Mouse (Mus musculus): ENCODE measurements around the gene Slc30a7. TPM values are rescaled to one million over a fixed set of nuclear protein-coding genes. Genes with fewer than 3 reads are reported as not detected.

Slc30a7 gene
- total RNA-seq (2014; rRNA removed) (21.1 and 39.1 TPM in 2 replicates), polyA plus RNA-seq (2015; fragmentation: Nextera tagmentation; extraction: Ambion mirVana) (7.2 and 10.7 TPM in 2 replicates)

DNA sequence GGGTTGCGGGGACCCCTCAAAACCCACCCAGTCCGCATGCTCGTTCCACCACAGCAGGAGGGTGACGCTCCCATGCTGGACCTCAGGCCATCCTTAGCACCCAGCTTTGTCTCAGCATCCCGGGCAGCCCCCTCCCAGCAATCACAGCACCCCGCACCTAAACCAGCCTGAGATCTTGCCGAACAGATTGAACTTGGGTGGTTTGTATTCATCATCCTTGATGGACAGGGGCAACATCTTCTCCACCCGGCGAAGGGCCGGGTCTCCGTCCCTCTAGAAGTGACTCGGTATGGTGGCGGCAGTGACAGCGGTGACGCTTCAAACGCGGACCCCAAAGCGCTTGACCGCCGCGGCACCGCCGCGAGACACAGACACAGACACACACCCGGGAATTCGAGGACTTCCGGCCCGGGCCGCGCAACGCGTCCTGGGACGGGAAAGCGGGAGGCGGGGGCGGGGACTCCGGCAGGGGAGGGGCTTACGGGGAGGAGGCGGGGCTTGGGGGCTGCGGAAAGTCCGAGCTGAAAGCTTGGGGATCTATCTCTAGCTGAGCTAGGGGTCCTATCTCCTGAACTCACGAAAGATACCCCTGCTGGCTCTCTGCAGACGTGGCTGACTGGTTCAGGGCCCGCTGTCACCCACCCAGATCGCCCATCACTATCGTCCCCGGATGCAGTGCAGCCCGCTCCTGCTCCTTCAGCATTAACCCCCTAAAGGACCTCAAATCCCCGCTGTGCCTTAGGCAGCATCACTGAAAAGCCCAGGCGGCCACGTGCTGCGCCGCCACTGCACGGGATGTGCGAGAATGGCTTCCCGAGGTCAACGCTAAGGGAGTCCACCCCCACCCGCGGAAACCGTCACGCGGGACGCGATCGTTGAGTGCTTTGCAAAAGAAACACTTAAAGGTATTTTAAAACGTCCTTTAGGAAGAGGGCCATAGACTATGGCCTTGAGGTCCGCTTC lies at the start of gene Slc30a7, which contains the start of gene Extl2:
Gene Slc30a7, minus strand, starts transcription at position 429 of the 963 bp plus-strand sequence.
Gene Extl2, plus strand, starts transcription at position 485 of the 963 bp plus-strand sequence.
- peak within 1 kb of the TSS; percentile 92 for H3K27ac ChIP-seq (ENCODE audit: low read depth, low read length)
- peak within 1 kb of the TSS; percentile 92 for H3K4me3 ChIP-seq (ENCODE audit: low read depth, low read length)
- peak within 1 kb of the TSS; percentile 81 for H3K9ac ChIP-seq
- H3K9me3 ChIP-seq (ENCODE audit: low read length), result no peaks in the 10 kb centered on the region
- H3K36me3 ChIP-seq (ENCODE audit: insufficient read depth), result 0 out of 2 replicates have a peak, but pooled peaks cover 4% of the 10 kb centered on the region
- peaks cover 21% of the 10 kb centered on the region for H3K4me1 ChIP-seq (ENCODE audit: insufficient read depth)
- peak within 1 kb of the TSS; percentile 94 for H3K4me2 ChIP-seq (ENCODE audit: low read depth)
- no peak for TF ChIP-seq CTCF (IDR thresholded peaks at IDR 0.05; ENCODE audit: low read depth)
- DNase-seq (peak; percentile 89), ATAC-seq (peak; percentile 90)
- WGBS, result under 1% methylated on average over 66 of the region's 67 CpGs
- H3K27me3 ChIP-seq (ENCODE audit: insufficient read depth, low read length), result no peaks in the 10 kb centered on the region

DNA sequence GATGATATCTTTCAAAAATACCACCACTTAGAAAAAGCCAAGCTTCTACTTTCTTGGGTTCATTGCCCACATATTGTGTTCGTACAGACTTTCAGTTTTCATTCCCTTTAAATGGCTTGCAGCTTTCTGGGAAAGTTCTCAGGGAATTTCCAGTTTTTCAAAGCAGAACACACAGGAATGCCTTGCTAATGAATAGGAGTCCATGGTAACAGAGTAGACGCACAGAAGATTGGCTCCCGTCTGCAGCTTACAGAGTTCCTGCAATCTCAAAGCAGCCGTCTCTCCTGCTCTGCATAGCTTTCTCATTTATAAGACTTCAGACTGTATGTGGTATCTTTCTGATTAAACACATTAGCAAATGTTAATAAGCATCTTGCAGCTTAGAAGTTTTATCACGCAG lies 39.8 kb upstream of the Slc30a7 start:
- no peak for TF ChIP-seq CTCF (IDR thresholded peaks at IDR 0.05; ENCODE audit: low read depth)
- H3K4me1 ChIP-seq (ENCODE audit: insufficient read depth), result no peaks in the 10 kb centered on the region
- ATAC-seq (peak; percentile 86), DNase-seq (peak; percentile 61)
- no peaks in the 10 kb centered on the region for H3K36me3 ChIP-seq (ENCODE audit: insufficient read depth)
- no peak overlapping the region for H3K27ac ChIP-seq (ENCODE audit: low read depth, low read length)
- H3K4me3 ChIP-seq (ENCODE audit: low read depth, low read length), result no peak overlapping the region
- no peaks in the 10 kb centered on the region for H3K27me3 ChIP-seq (ENCODE audit: insufficient read depth, low read length)
- H3K4me2 ChIP-seq (ENCODE audit: low read depth), result no peak overlapping the region
- no peak overlapping the region for H3K9ac ChIP-seq
- 11% methylated on average over 5 of the region's 5 CpGs for WGBS
- H3K9me3 ChIP-seq (ENCODE audit: low read length), result no peaks in the 10 kb centered on the region

DNA sequence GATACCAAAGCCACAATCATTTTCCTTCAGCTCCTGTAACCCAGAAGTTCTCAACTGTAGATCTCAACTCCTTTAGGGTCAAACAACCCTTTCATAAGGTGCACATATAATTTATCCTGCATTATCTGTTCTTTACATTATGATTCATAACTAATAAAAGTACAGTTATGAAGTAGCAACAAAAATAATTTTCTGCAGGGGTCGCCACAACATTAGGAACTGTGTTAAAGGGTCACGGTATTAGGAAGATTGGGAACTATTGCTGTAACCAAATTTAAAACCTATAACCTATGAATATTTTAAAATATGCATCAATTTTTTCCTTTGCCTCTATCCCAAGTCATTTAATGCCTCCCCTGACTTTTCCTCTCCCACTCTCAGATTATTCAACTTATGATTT lies 38.8 kb upstream of the Slc30a7 start:
- 73% methylated on average over 2 of the region's 2 CpGs for WGBS
- TF ChIP-seq CTCF (IDR thresholded peaks at IDR 0.05; ENCODE audit: low read depth), result no peak; the same call in 1 of the 2 replicates
- DNase-seq (no peak), ATAC-seq (no peak)
- Histone ChIP-seq H3K27ac (ENCODE audit: low read depth, low read length) (no peak overlapping the region), H3K9me3 (ENCODE audit: low read length) (no peaks in the 10 kb centered on the region), H3K4me3 (ENCODE audit: low read depth, low read length) (no peak overlapping the region), H3K4me1 (ENCODE audit: insufficient read depth) (no peaks in the 10 kb centered on the region), H3K4me2 (ENCODE audit: low read depth) (no peak overlapping the region), H3K9ac (no peak overlapping the region), H3K27me3 (ENCODE audit: insufficient read depth, low read length) (no peaks in the 10 kb centered on the region), H3K36me3 (ENCODE audit: insufficient read depth) (no peaks in the 10 kb centered on the region)

DNA sequence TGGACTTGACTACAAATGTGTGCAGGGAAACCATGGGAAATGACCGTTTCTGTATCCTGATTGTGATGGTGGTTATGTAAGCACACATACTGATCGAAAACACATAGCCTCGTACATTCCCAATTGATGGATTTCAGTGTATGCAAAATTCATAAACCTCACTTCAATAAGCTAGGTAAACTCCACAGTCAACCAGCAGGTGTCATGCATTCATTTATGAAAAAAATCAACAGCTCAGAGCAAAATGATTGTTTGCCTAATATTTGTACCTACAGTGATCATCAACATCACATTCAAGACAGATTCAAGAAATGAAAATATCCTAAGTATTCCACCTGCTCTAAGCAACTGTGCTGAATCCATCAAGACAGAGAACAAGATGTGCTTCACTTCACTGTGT lies 33.6 kb upstream of the Slc30a7 start:
- TF ChIP-seq CTCF (IDR thresholded peaks at IDR 0.05; ENCODE audit: low read depth), result peak; percentile 63
- Histone ChIP-seq H3K9me3 (ENCODE audit: low read length) (no peaks in the 10 kb centered on the region), H3K27me3 (ENCODE audit: insufficient read depth, low read length) (no peaks in the 10 kb centered on the region), H3K4me1 (ENCODE audit: insufficient read depth) (no peaks in the 10 kb centered on the region), H3K9ac (no peak overlapping the region), H3K27ac (ENCODE audit: low read depth, low read length) (no peak overlapping the region), H3K4me3 (ENCODE audit: low read depth, low read length) (no peak overlapping the region), H3K4me2 (ENCODE audit: low read depth) (no peak overlapping the region), H3K36me3 (ENCODE audit: insufficient read depth) (no peaks in the 10 kb centered on the region)
- WGBS, result 80% methylated on average over 3 of the region's 3 CpGs
- ATAC-seq (peak; percentile 32; the same call in 1 of the 2 replicates), DNase-seq (peak; percentile 56)

- WGBS, result 53% methylated on average over 3 of the region's 3 CpGs
- Histone ChIP-seq H3K9ac (no peak overlapping the region), H3K4me3 (ENCODE audit: low read depth, low read length) (no peak overlapping the region), H3K4me1 (ENCODE audit: insufficient read depth) (no peaks in the 10 kb centered on the region), H3K36me3 (ENCODE audit: insufficient read depth) (no peaks in the 10 kb centered on the region), H3K27me3 (ENCODE audit: insufficient read depth, low read length) (no peaks in the 10 kb centered on the region), H3K4me2 (ENCODE audit: low read depth) (no peak overlapping the region), H3K27ac (ENCODE audit: low read depth, low read length) (no peak overlapping the region), H3K9me3 (ENCODE audit: low read length) (no peaks in the 10 kb centered on the region)
- peak; percentile 81 for TF ChIP-seq CTCF (IDR thresholded peaks at IDR 0.05; ENCODE audit: low read depth)
- peak; percentile 23 for ATAC-seq
- DNase-seq, result peak; percentile 88
These were observed 26.6 kb upstream of the Slc30a7 start for GRCm38 (mm10) chr3:116033871-116034222.

- H3K9ac ChIP-seq, result no peak overlapping the region
- H3K9me3 ChIP-seq (ENCODE audit: low read length), result no peaks in the 10 kb centered on the region
- no peak overlapping the region for H3K27ac ChIP-seq (ENCODE audit: low read depth, low read length)
- H3K4me1 ChIP-seq (ENCODE audit: insufficient read depth), result no peaks in the 10 kb centered on the region
- H3K36me3 ChIP-seq (ENCODE audit: insufficient read depth), result no peaks in the 10 kb centered on the region; the same call in 1 of the 2 replicates
- 52% methylated on average over 6 of the region's 6 CpGs for WGBS
- no peak overlapping the region for H3K4me2 ChIP-seq (ENCODE audit: low read depth)
- no peak for DNase-seq
- H3K4me3 ChIP-seq (ENCODE audit: low read depth, low read length), result no peak overlapping the region
- no peaks in the 10 kb centered on the region for H3K27me3 ChIP-seq (ENCODE audit: insufficient read depth, low read length)
- no peak for ATAC-seq
- no peak for TF ChIP-seq CTCF (IDR thresholded peaks at IDR 0.05; ENCODE audit: low read depth)
These were observed 26.1 kb upstream of the Slc30a7 start for GRCm38 (mm10) chr3:116033218-116033870.

Measured in forebrain, postnatal 0 days (tissue).